Mouse (Mus musculus) MN1 (cell line): Measurements from ENCODE around the gene Aplf.
A peak's percentile ranks its signal among the peaks of the same experiment; 100 is the strongest.

Experiments used
- DNase-seq: peaks from one replicate; pipeline ENCODE4 v3.0.0-alpha.2; 2016; ENCODE audit warnings: low spot score

Aplf gene

DNA sequence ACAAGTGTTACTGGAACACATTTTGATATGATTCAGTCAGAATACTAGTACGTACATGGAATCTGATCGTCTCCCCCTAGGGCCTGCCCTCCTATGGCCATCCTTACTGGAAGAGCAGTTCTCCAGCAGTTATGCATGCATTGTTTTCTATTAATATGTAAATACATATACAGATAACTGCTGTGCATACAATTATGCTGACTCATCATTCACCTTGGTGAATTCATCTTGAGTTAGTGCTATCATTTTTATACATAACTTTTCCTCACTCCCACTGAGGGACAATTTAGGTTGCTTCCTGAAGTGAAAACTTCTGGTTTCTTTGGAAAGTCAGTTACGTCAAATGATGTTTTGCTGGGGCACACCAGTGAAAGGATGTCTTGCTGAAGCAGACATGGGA lies 48.8 kb downstream of the Aplf start:
- no peak for DNase-seq

DNA sequence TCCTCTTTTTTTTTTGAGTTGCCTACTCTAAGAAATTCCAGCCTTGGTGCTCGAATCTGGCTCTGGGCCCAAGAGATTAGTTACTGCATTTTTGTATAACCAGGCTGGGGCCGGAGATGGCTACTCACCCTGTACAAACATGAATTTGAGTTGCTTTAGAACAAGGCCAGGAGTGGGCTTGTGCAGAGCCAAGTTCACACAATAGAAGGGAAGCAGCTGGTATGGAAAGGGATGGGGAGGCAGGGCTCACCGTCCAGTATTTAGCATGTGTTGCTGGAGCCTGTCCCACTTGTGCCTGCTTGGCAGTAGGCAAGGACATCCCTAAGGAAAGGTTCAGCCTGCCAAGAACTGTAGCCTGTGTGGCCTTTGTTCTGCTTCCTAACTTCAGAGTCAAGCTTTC lies 50.7 kb downstream of the Aplf start:
- no peak for DNase-seq

DNA sequence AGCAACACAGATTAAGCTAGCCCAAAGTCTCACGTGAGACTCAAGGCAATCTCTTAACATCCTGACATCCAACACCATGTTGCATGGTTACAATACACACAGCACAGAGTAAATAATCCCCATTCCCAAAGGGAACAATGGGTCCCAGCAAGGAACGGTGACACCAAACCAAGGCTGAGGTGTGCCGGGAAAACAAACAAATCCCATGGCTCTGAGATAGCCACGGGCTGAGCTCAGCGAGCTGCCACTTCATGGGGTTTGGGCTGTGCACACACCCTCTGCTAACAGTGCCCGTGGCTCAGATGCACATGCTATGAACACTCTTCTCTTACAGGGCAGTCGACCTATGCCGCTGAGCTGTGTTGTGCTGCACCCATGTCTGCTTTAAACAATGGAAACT lies 54.0 kb downstream of the Aplf start:
- DNase-seq: no peak

DNA sequence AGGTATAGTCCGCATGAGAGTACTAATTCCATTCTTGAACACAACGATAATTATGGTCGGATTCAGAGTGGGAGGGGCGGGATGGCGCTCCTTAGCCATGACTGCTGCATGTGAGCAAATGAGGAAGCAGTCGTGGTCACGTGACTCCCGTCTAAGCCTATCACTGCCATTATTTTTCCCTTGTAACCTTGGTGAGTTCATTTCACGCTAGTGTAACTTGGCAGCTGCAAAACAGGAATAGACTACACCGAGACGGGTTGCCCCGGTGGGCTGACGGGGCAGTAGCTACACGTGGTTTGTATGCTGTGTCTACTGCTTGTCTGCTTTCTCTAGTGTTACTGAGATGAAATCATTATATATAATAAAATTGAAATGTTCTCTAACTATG lies 56.3 kb downstream of the Aplf start:
- DNase-seq: peak; percentile 95

DNA sequence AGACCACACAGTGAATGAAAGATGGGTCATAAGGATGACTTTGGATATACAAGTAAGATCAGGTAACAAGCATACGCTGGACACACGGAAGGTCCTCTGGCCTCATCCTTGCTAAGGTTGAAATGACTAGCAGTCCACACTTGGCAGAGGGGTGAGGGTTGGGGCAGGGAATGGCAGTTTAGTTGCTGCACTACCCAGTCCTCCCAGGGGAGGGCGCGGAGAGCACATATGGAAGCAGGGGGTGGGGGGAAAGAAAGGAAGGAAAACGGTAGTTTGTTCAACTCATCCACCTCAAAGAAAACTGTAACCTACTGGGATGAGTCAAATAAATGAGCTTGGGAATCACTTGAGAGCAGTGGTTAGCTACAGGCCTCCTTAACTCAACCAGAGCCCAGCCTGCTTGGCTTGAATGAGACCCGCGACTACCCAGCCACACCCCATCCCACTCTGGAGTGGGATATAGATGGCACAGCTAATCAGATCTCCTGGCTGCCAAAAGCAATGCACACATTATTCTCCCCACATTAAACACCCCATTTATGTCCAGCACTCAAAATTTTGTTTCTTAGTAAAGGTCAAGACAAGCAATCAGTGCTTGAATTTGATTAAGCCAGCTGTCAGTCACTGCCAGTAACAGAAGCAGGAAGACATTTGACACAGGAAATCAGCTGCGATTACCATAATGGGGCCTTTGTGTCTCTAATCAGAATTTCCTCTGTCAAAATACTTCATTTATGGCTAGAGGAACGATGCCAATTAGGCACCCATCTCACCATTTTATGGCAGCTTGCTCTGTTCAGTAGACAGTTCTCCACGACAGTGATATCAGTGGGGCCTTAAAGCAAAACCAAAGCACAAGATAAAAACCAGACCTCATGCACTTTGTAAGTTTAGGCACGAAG lies 56.9 kb downstream of the Aplf start:
- DNase-seq: peak; percentile 87

DNA sequence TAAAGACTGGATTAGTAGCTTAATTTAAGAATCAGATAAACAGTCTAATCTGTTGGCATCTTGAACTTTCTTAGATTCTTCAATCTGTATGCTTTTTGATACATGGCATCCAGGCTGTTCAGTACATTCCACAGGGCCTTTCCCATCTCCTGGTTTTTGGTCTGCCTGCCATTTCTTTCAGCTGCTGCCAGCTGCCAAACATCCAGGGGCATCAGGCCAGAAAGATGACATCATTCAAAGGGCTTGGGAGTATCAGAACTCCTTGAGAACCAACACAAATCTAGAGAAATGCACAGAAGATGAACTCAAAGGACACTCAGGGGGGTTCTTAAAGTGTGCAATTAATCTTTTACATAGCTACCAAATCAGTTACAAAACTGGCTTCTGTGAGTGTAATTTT lies 72.2 kb downstream of the Aplf start:
- peak; percentile 82 for DNase-seq

DNA sequence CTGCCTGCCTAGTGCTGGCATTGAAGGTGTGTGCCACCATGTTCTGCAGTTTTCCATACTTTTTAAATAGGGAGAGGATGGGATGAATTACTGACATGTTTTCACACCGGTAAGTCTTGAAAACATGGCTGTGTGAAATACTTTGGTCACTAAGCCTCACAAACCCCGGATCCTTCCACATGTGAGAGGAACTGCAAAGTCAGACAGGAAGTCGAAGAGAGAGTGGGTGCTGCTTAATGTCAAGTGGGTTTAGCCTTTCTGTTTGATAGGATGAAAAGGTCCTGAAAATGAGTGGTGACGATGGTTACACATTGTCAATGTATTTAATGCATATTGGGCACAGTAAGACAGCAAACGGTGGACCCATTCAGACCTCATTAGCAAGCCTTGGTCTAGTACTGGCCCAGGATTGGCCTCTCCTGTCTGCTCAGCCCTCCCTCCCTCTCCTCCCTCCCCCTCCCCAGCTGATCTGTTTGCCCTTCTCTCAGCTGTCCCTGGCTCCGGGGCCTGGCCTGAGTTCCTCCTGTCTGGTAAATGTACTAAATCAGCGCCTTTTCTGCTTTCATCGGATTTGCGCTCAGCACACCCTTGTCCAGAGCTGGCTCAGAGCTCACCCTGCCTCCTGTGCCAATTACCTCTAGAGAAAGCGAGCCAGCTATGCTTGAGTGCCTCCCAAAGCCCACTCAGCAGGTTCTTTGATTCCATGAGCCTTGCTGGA lies 74.7 kb downstream of the Aplf start:
- DNase-seq: no peak

DNA sequence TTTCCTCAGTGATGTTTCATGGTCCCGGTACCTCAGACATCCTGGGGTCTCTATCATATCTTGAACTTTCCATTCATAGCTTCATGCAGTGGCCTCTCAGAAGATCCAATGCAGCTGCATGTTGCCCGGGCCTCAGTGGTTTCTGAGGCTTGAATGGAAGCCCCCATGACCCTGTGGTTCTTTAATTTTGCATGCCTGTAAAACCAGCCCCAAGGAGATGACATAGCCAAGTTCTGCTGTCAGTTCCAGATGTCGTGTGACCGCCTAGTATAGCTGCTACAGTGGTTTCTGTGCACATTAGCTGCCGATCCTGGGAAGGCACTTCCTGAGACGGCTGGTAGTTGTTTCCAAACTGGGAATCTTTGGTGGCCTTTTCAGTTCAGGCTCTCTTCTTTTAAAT lies 77.8 kb downstream of the Aplf start:
- no peak for DNase-seq

DNA sequence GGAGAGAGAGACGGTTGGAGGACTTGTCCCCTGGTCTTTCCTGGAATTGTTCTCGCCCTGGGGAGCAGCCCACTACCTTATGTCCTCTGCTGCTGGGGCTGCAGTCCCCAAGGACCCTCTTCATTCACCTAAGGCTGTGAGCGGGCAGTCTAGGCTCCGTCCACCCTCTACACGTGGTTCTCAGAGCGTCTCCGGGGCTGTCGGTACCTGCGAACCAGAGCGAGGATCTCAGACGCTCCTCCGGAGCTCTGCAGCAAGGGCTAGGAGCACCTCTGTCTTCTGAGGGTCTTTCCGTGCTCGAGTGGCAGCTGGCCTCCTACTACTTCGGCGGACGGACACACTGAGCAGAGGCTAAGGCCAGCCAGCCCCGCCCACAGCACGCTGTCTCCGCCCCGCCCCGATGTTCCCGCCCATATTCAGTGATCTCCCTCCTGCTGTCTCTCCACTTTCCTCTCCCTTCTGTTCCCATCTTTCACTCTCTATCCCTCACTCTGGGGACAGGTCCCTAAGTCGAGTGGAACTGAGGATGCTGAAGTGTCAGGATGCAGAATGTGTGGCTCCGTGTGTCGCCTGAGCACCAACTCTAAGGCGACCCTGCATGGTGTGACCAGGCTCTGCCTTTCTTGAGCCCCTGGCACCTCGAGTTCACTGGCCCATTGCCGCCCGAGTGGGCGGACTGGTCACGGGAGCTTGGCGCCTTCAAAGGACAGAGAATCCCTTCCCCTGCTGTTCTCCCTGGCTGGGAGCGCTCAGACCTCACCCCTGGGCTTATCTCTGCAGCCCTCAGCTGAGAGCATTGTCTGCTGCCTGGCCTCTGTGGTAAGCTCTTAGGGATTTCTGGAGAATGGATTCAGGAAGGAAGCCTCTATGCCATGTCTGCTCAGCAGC lies 81.4 kb downstream of the Aplf start, which contains the start of gene Prokr1:
TSS of gene Prokr1 (minus strand) at position 350 of the 888 bp plus-strand sequence.
- DNase-seq: peak; percentile 50

DNA sequence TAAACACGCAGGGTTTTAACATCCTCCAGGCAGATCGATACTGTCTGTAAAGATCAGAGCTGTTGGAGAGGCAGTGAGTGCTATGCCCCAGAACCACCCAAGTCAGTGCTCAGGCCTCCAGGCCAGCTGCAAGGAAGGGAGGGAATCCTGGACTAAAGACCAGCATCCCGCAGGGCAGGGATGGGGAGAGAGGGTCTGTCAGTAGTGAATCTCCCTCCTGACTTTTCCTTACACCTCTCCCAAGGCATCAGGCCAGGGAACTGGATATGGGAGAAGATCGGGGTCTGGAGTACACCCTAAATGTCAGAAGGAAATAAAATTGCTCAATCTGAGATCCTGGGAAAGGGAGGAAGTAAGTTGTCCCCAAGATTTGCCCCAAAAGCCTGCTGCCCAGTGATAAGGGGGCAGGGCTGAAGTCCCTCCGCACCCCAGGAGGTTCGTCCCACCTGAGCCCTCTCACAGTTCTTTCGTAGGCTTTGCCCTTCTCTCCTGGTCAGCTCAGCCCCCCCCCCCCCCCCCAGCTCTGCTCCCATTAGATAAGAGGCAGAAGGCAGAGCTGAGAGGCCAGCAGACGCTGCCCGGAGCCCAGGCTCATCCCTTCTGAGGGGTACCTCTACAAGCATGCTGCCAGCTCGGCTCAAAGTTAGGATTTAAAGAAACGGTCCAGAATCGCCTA lies 82.1 kb downstream of the Aplf start:
- no peak for DNase-seq

DNA sequence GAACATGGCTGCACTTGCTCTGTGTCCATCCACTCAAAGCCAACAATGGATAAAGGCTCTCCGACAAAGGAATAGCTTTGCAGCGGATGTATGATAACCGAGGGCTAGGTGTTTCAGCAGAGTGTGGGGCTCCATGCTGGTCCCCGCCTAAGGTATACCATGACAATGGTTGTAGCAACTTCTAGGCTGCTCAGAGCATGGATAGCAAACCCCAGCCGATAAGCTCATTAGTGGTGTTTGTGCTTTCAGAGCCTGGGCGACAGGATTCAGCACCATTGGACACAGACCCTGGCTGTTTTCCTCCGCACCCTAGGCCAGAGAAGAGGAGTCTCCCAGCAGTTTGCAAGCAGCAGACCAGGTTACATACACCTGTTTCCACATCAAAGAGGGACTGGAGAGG lies 88.0 kb downstream of the Aplf start:
- no peak for DNase-seq

DNA sequence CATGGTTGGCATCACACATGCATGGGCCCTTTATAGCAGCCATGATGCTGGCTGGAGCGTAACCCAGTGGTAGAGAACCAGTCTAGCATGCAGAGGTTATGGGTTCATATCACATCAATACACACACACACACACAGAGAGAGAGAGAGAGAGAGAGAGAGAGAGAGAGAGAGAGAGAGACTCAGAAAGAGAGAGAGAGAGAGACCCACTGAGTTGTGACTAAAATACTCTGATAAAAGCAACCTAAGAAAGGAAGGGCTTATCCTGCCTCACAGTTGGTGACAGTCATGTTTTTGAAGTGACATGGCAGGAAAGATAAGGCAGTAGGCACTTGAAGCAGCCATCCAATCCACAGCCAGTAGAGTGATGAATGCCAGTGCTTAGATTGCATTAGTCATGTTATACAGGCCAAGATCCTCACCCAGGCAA lies 88.8 kb downstream of the Aplf start:
- no peak for DNase-seq

DNA sequence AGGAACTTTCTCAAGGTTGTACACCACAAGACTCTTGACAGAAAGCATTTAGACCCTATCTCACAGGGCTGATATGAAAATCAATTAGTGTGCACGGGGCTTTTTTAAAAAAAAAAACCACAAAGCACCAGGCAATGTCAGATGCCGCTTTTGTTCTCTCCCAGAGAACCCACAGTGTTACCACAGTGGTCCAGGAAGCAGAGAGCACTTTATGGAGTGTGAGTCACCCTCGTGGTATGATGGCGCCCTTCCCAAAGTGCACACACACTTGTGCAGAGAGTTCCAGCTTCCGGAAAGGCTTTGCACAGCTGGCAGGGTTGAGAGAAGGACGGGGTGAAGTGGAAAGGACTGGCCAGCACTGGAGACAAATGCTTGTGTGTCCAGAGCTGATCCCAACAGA lies 89.5 kb downstream of the Aplf start:
- DNase-seq: peak; percentile 51

DNA sequence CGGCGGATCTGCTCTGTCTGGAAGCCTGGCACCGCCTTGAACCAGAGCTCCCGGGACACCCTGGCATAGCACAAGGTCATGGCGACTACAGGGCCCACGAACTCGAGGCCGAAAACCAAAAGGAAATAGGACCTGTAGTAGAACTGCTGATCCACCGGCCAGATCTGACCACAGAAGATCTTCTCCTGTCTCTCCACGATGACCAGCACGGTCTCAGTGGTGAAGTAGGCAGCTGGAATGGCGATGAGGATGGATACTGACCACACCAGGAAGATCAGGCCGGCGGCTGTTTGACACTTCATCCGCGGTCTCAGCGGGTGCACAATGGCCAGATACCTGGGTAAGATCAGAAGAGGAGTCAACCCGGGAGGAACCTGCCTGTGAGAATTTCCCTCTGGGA lies 90.4 kb downstream of the Aplf start:
- DNase-seq: no peak

DNA sequence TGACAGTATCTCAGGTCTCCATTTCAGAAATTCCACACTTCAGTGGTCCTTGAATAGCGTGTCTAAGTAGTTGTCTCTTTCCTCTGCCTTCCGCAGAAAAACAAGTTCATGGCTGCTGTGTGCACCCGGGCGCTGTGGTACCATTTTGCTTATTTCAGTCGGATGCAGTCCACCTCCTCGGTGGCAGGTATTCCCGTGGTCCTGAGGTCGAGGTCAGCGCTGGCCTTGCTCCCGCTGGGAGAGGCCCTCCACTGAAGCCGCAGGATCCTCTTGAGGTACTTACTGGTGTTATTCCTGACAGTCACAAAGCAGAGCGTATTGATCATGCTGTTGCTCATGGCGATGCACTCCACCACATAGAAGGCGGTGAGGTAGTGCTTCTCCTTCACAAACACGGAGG lies 90.9 kb downstream of the Aplf start:
- DNase-seq: no peak
